Mouse (Mus musculus) forebrain, embryonic 10.5 days (tissue): Measurements from ENCODE around the gene 2310030G06Rik. TPM values are rescaled to one million over a fixed set of nuclear protein-coding genes. Genes with fewer than 3 reads are reported as not detected.
A peak's percentile ranks its signal among the peaks of the same experiment; 100 is the strongest.

Experiments
- DNase-seq: peaks from one replicate; pipeline ENCODE4 v3.0.0-alpha.2; 2017; ENCODE audit warnings: low spot score; ENCODE audit errors: extremely low spot score
- H3K27ac ChIP-seq: fragments of 300-500 bp; sonication (generic); 2 replicates; pipeline ENCODE4 v1.5.1; 2016; ENCODE audit warnings: mild to moderate bottlenecking
- H3K27me3 ChIP-seq: fragments of 300-500 bp; sonication (generic); 2 replicates; pipeline ENCODE4 v1.6.1; 2016; ENCODE audit warnings: mild to moderate bottlenecking; ENCODE audit not compliant: poor library complexity, severe bottlenecking
- H3K36me3 ChIP-seq: fragments of 300-500 bp; sonication (generic); replicated peaks from 2 replicates; pipeline ENCODE4 v1.6.1; 2016; ENCODE audit warnings: mild to moderate bottlenecking, moderate library complexity
- H3K4me1 ChIP-seq: fragments of 300-500 bp; sonication (generic); 2 replicates; pipeline ENCODE4 v1.6.1; 2016
- H3K4me3 ChIP-seq: fragments of 300-500 bp; sonication (generic); 2 replicates; pipeline ENCODE4 v1.5.1; 2016; ENCODE audit warnings: mild to moderate bottlenecking, moderate library complexity
- H3K9me3 ChIP-seq: fragments of 300-500 bp; sonication (generic); 2 replicates; pipeline ENCODE4 v1.6.1; 2016; ENCODE audit warnings: mild to moderate bottlenecking, moderate library complexity
- WGBS: fragments of 180-500 bp; shearing (Covaris S2); methylation state at CpG from one replicate; pipeline ENCODE4 v1.1.7; 2016; 5-methylcytosine and 5-hydroxymethylcytosine counted together
- polyA plus RNA-seq: library from polyadenylated mRNA; unstranded; fragments of >200 nt; fragmentation: Nextera tagmentation; extraction: Ambion mirVana; gene quantifications from 2 replicates; pipeline ENCODE4 v1.2.1, GENCODE M21; 2016

2310030G06Rik gene
- polyA plus RNA-seq: 2.1 and 2.5 TPM in 2 replicates

GRCm38 (mm10) chr9:50746214-50746677 is at the start of gene 2310030G06Rik:
2310030G06Rik (minus strand) TSS chr9:50746536.
- Histone ChIP-seq H3K4me1 (peaks cover 18% of the 10 kb centered on the region), H3K27ac (peak within 1 kb of the TSS; percentile 74), H3K36me3 (no peaks in the 10 kb centered on the region), H3K9me3 (no peaks in the 10 kb centered on the region), H3K27me3 (peaks cover 38% of the 10 kb centered on the region), H3K4me3 (peak within 1 kb of the TSS; percentile 51)
- DNase-seq: no peak
- WGBS: under 1% methylated on average over 19 of the region's 19 CpGs

DNA sequence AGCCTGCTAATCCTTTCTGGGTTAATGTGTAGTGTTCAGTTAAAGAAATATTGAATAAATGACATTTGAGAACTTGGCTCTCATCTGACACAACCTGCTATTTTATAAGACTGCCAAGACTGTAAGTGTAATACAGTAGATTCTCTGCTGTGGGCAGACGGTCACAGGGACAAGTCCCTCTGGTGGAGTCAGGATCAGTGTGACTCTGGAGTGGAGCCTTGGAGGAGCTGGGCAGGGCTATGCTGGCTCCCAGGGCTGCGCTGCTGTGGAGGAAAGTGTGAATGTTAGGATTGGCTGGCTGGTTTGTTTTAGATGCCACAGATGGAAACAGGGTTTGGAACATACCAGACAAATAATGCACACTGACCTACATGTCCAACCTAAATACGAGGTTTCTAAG is 48.9 kb upstream of the 2310030G06Rik start:
- H3K9me3 ChIP-seq: no peaks in the 10 kb centered on the region
- no peaks in the 10 kb centered on the region for H3K27me3 ChIP-seq
- no peak for DNase-seq
- H3K4me1 ChIP-seq: no peaks in the 10 kb centered on the region
- H3K36me3 ChIP-seq: peaks cover 68% of the 10 kb centered on the region
- no peak overlapping the region for H3K27ac ChIP-seq
- WGBS: 89% methylated on average over 3 of the region's 3 CpGs
- H3K4me3 ChIP-seq: no peak overlapping the region

DNA sequence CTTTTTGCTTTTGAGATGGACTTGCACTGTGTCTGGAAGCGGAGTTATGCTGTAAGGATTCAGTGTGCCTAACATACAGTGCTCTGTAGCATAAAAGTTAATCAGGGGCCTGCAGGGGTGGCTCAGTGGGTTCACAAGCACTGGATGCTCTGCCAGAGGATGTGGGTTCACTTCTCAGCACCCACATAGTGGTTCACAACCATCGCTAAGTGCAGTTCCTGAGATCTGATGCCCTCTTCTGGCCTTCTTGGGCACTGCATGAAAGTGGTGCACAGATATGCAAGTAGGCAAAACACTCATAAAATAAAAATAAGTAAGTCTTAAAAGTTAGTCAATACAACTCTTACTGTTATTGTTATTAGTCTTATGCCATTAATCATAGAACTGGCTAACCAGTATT is 35.8 kb upstream of the 2310030G06Rik start:
- Histone ChIP-seq H3K4me1 (no peaks in the 10 kb centered on the region), H3K4me3 (no peak overlapping the region), H3K36me3 (peaks cover 94% of the 10 kb centered on the region), H3K9me3 (no peaks in the 10 kb centered on the region), H3K27me3 (no peaks in the 10 kb centered on the region), H3K27ac (no peak overlapping the region)
- 71% methylated on average over 2 of the region's 2 CpGs for WGBS
- peak; percentile 40 for DNase-seq

DNA sequence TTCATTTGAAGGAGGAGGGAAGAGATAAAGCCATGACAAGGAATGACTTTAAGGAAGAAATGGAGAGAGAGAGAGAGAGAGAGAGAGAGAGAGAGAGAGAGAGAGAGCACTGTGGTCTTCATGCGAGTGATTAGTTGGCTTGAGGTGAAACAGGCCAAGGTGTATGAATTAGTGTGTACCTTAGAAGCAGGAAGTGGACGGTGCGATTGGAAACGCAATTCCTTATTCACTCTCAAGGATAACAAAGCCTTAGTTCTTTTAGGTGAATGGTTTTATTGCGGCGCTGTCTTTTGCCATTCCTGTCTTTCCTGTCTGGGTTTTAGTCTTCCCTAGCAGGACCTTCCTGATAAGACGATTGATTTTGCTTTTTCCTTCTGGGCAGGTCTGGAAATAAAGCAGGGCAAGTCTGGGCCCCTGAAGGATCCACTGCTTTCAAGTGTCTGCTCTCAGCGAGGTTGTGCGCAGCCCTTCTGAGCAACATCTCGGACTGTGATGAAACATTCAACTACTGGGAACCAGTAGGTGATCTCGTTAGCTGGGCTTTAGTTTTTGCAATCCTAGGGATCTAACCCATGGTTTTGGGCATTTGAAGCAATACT is 29.9 kb upstream of the 2310030G06Rik start:
- WGBS: 73% methylated on average over 11 of the region's 11 CpGs
- Histone ChIP-seq H3K4me3 (peak overlapping the region; percentile 91), H3K4me1 (peaks cover 26% of the 10 kb centered on the region), H3K9me3 (no peaks in the 10 kb centered on the region), H3K27ac (no peak overlapping the region; the same call in 1 of the 2 replicates), H3K36me3 (peaks cover 49% of the 10 kb centered on the region), H3K27me3 (no peaks in the 10 kb centered on the region)
- DNase-seq: no peak

DNA sequence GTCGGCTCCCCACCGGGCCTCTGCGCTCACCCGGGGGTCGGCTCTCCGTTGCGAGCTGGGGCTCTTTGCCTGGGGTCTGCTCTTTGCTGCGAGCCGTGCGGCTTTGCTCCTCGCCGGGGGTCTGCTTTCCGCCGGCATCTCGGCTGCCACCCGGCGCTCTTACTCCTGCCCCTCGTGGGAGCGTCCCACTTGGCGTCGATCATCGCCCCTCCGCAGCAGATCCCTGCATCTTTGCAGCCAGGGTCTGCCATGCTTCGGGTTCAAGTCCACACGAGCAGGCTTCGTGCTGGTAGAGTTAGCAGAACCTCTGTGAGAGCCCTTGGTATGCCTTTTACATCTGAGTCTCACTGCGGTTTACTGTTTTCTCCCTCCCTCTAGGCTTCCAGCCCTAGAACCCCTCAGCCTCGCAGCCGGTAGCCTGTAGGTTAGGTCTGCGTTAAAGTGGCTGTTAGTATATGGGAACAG is 29.4 kb upstream of the 2310030G06Rik start:
- no peak for DNase-seq
- H3K4me3 ChIP-seq: peak overlapping the region; percentile 91
- peak overlapping the region; percentile 95 for H3K27ac ChIP-seq
- H3K36me3 ChIP-seq: peaks cover 46% of the 10 kb centered on the region
- no peaks in the 10 kb centered on the region for H3K9me3 ChIP-seq
- H3K4me1 ChIP-seq: peaks cover 26% of the 10 kb centered on the region
- WGBS: 1% methylated on average over 30 of the region's 30 CpGs
- no peaks in the 10 kb centered on the region for H3K27me3 ChIP-seq

- Histone ChIP-seq H3K36me3 (peaks cover 42% of the 10 kb centered on the region), H3K4me3 (peak within 1 kb of the TSS; percentile 91), H3K27ac (peak within 1 kb of the TSS; percentile 95), H3K4me1 (peaks cover 26% of the 10 kb centered on the region), H3K27me3 (no peaks in the 10 kb centered on the region), H3K9me3 (no peaks in the 10 kb centered on the region)
- peak; percentile 90 for DNase-seq
- 2% methylated on average over 51 of the region's 51 CpGs for WGBS
Observed at GRCm38 (mm10) chr9:50774991-50775612, 28.8 kb upstream of the 2310030G06Rik start, which contains the start of the genes Alg9 and 1110032A03Rik. Alg9 (plus strand) TSS chr9:50775019. 1110032A03Rik (minus strand) TSS chr9:50775520.

- Histone ChIP-seq H3K9me3 (no peaks in the 10 kb centered on the region), H3K27ac (no peak overlapping the region), H3K4me3 (0 out of 2 replicates have a peak overlapping the region, but pooled peaks have one; percentile 91), H3K27me3 (no peaks in the 10 kb centered on the region), H3K36me3 (peaks cover 31% of the 10 kb centered on the region), H3K4me1 (peaks cover 30% of the 10 kb centered on the region)
- WGBS: 81% methylated on average over 4 of the region's 4 CpGs
- no peak for DNase-seq
Observed at GRCm38 (mm10) chr9:50774026-50774462, 27.7 kb upstream of the 2310030G06Rik start.

GRCm38 (mm10) chr9:50770011-50770410 is 23.7 kb upstream of the 2310030G06Rik start:
- H3K36me3 ChIP-seq: peaks cover 16% of the 10 kb centered on the region
- H3K4me1 ChIP-seq: peaks cover 34% of the 10 kb centered on the region
- no peak overlapping the region for H3K4me3 ChIP-seq
- H3K9me3 ChIP-seq: no peaks in the 10 kb centered on the region
- H3K27me3 ChIP-seq: no peaks in the 10 kb centered on the region
- WGBS: 82% methylated on average over 2 of the region's 2 CpGs
- DNase-seq: no peak
- H3K27ac ChIP-seq: no peak overlapping the region

GRCm38 (mm10) chr9:50768107-50769002 is 22.0 kb upstream of the 2310030G06Rik start, which contains the start of gene Fdxacb1:
Fdxacb1 (plus strand) TSS chr9:50768236.
- WGBS: 5% methylated on average over 59 of the region's 59 CpGs
- Histone ChIP-seq H3K27ac (peak within 1 kb of the TSS; percentile 94), H3K4me3 (peak within 1 kb of the TSS; percentile 73), H3K9me3 (no peaks in the 10 kb centered on the region), H3K4me1 (peaks cover 23% of the 10 kb centered on the region), H3K27me3 (no peaks in the 10 kb centered on the region), H3K36me3 (peaks cover 16% of the 10 kb centered on the region)
- peak; percentile 96 for DNase-seq

DNA sequence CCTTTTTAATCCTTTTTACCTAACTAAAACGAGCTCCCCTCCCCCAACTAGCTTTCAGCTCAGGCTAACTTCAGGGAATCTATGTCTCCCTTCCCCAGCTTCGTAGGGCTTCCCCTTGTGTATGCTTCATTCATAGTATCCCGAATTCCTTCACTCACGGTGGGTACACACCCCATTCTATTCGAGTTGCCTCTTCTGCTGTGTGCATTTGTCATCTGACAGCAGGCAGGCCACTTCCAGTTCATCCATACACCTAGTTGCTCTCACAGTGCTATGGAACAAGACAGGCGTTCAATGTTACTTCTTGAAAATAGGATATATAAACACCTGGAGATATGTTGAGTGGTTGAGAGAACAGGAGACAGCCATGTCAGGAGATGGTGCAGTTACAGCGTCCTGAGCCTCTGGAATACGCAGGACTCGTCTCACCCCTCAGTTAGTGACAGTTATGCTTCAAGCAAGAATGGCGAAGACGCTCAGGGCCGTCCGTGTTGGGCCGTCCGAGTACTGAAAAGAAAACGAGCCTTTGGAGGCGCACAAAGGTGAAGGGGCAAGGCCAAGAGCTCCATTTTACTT is 21.3 kb upstream of the 2310030G06Rik start:
- Histone ChIP-seq H3K27ac (peak overlapping the region; percentile 94), H3K36me3 (peaks cover 16% of the 10 kb centered on the region)

DNA sequence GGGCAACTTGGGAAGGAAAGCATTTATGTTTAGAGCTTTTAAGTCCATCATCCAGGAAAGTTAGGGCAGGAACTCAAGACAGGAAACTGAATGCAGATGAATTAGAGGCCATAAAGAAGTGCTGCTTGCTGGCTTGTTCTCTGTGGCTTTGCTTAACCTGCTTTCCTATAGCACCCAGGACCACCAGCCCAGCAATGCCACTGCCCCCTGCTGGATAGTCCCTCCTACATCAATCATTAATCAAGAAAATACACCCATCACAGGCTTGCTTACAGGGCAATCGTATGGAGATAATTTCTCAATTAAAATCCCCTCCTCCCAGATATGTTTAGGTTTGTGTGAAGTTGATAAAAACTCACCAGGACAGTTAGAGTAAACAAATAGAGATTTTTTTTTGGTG is 17.0 kb upstream of the 2310030G06Rik start:
- 79% methylated on average over 1 of the region's 1 CpGs for WGBS
- no peak for DNase-seq

More for the DNA sequence above, 21.3 kb upstream of the 2310030G06Rik start:
- 8% methylated on average over 17 of the region's 17 CpGs for WGBS
- no peak for DNase-seq
- H3K4me1 ChIP-seq: peaks cover 23% of the 10 kb centered on the region
- no peaks in the 10 kb centered on the region for H3K27me3 ChIP-seq
- peak overlapping the region; percentile 73 for H3K4me3 ChIP-seq
- H3K9me3 ChIP-seq: no peaks in the 10 kb centered on the region

More for the DNA sequence above, 17.0 kb upstream of the 2310030G06Rik start:
- Histone ChIP-seq H3K9me3 (no peaks in the 10 kb centered on the region), H3K36me3 (no peaks in the 10 kb centered on the region), H3K27me3 (no peaks in the 10 kb centered on the region), H3K27ac (no peak overlapping the region), H3K4me1 (peaks cover 11% of the 10 kb centered on the region), H3K4me3 (no peak overlapping the region)
